Mouse (Mus musculus) hindbrain, postnatal 0 days (tissue): ENCODE data around the gene Fkbp14. TPM values are rescaled to one million over a fixed set of nuclear protein-coding genes. Genes with fewer than 3 reads are reported as not detected.

Experiments
- ATAC-seq: fragments of 200-750 bp; cut with Nextera tagmentation; 2 replicates; pipeline ENCODE4 v1.8.0; 2017; ENCODE audit warnings: mild to moderate bottlenecking, moderate TSS enrichment, moderate library complexity
- DNase-seq: peaks from one replicate; pipeline ENCODE4 v3.0.0-alpha.2; 2015; ENCODE audit warnings: low spot score
- H3K27ac ChIP-seq: fragments of 300-500 bp; sonication (generic); 2 replicates; pipeline ENCODE4 v1.5.1; 2014; ENCODE audit warnings: mild to moderate bottlenecking
- H3K27me3 ChIP-seq: fragments of 300-500 bp; sonication (generic); 2 replicates; pipeline ENCODE4 v1.6.1; 2014; ENCODE audit warnings: low read length, mixed read lengths; ENCODE audit not compliant: insufficient read depth
- H3K36me3 ChIP-seq: fragments of 300-500 bp; sonication (generic); 2 replicates; pipeline ENCODE4 v1.6.1; 2014; ENCODE audit warnings: low read length, mixed read lengths; ENCODE audit not compliant: insufficient read depth
- H3K4me1 ChIP-seq: fragments of 300-500 bp; sonication (generic); 2 replicates; pipeline ENCODE4 v1.6.1; 2014; ENCODE audit warnings: antibody characterized with exemption, low read length, mixed read lengths; ENCODE audit not compliant: insufficient read depth
- H3K4me2 ChIP-seq: fragments of 300-500 bp; sonication (generic); 2 replicates; pipeline ENCODE4 v1.6.1; 2014; ENCODE audit warnings: low read depth, mild to moderate bottlenecking, low read length, moderate library complexity, mixed read lengths
- H3K4me3 ChIP-seq: fragments of 300-500 bp; sonication (generic); 2 replicates; pipeline ENCODE4 v1.5.1; 2014; ENCODE audit warnings: low read length
- H3K9ac ChIP-seq: fragments of 300-500 bp; sonication (generic); replicated peaks from 2 replicates; pipeline ENCODE4 v1.6.1; 2014; ENCODE audit warnings: mild to moderate bottlenecking, low read length, moderate library complexity, mixed read lengths
- H3K9me3 ChIP-seq: fragments of 300-500 bp; sonication (generic); 2 replicates; pipeline ENCODE4 v1.6.1; 2016; ENCODE audit warnings: low read length, mixed read lengths
- CTCF ChIP-seq: IDR thresholded peaks from 2 replicates; pipeline ENCODE4 v1.5.1; 2016; ENCODE audit warnings: antibody characterized with exemption, control low read depth, low read depth
- WGBS: fragments of 180-500 bp; shearing (Covaris S2); extraction: QIAGEN DNeasy Blood & Tissue Kit; methylation state at CpG from one replicate; pipeline ENCODE4 v1.1.7; 2014; 5-methylcytosine and 5-hydroxymethylcytosine counted together
- polyA plus RNA-seq: library from polyadenylated mRNA; unstranded; fragments of >200 nt; fragmentation: Nextera tagmentation; extraction: Ambion mirVana; gene quantifications from 2 replicates; pipeline ENCODE4 v1.2.1, GENCODE M21; 2015
- total RNA-seq: library from RNA; depleted of rRNA; stranded (reverse); fragments of >200 nt; gene quantifications from 2 replicates; pipeline ENCODE4 v1.2.3, GENCODE M21; 2014

The Fkbp14 gene
- total and polyA plus RNA-seq, 2 experiments from 2014 or later: 5.7 to 6.9 TPM

DNA sequence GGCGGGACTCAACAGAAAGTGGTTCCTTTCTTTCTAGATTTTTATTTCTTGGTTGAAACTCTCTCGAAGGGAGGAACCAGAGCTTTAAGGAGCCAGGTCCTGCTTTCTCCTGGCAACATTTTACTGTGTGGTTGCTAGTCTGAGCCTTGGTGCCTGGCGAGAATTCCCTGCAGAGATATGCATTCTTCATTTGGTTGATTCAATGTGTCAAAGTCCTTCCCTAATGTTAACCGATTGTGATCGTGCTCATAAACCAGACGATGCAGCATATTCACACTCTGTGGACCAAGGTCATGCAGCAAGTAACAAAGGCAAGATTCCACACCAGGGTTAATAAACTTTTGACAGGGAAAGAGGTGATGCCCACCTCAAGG, 30.6 kb downstream of the Fkbp14 start:
- TF ChIP-seq CTCF: no peak
- Histone ChIP-seq H3K9me3 (no peaks in the 10 kb centered on the region), H3K27me3 (no peaks in the 10 kb centered on the region), H3K9ac (peak overlapping the region; percentile 86), H3K4me2 (peak overlapping the region; percentile 83), H3K4me3 (peak overlapping the region; percentile 75), H3K27ac (peak overlapping the region; percentile 94), H3K36me3 (no peaks in the 10 kb centered on the region), H3K4me1 (peaks cover 18% of the 10 kb centered on the region)
- under 1% methylated on average over 6 of the region's 6 CpGs for WGBS
- DNase-seq: no peak
- no peak; the same call in 1 of the 2 replicates for ATAC-seq

GRCm38 (mm10) chr6:54565665-54566545, 31.2 kb downstream of the Fkbp14 start, which contains the start of gene Scrn1:
Gene Scrn1, minus strand, starts transcription at chr6:54566489.
- H3K4me2 ChIP-seq: peak within 1 kb of the TSS; percentile 83
- peak; percentile 90 for ATAC-seq
- peak within 1 kb of the TSS; percentile 94 for H3K27ac ChIP-seq
- H3K36me3 ChIP-seq: no peaks in the 10 kb centered on the region
- peak; percentile 86 for DNase-seq
- H3K9me3 ChIP-seq: no peaks in the 10 kb centered on the region
- H3K27me3 ChIP-seq: no peaks in the 10 kb centered on the region
- peak within 1 kb of the TSS; percentile 75 for H3K4me3 ChIP-seq
- H3K9ac ChIP-seq: peak within 1 kb of the TSS; percentile 86
- TF ChIP-seq CTCF: peak; percentile 21; the same call in 1 of the 2 replicates
- H3K4me1 ChIP-seq: peaks cover 18% of the 10 kb centered on the region
- WGBS: under 1% methylated on average over 59 of the region's 60 CpGs

GRCm38 (mm10) chr6:54565012-54565411, 32.1 kb downstream of the Fkbp14 start:
- peak overlapping the region; percentile 83 for H3K4me2 ChIP-seq

GRCm38 (mm10) chr6:54564506-54564991, 32.6 kb downstream of the Fkbp14 start:
- Histone ChIP-seq H3K27me3 (no peaks in the 10 kb centered on the region), H3K4me3 (peak overlapping the region; percentile 75), H3K4me1 (peaks cover 18% of the 10 kb centered on the region), H3K27ac (peak overlapping the region; percentile 94), H3K36me3 (no peaks in the 10 kb centered on the region), H3K9ac (peak overlapping the region; percentile 50), H3K9me3 (no peaks in the 10 kb centered on the region), H3K4me2 (peak overlapping the region; percentile 83)
- TF ChIP-seq CTCF: no peak
- ATAC-seq (peak; percentile 43; the same call in 1 of the 2 replicates), DNase-seq (no peak)
- WGBS: 40% methylated on average over 9 of the region's 9 CpGs

More at GRCm38 (mm10) chr6:54565012-54565411, 32.1 kb downstream of the Fkbp14 start:
- no peak for TF ChIP-seq CTCF
- Histone ChIP-seq H3K4me3 (peak overlapping the region; percentile 75), H3K9me3 (no peaks in the 10 kb centered on the region), H3K27ac (peak overlapping the region; percentile 94; the same call in 1 of the 2 replicates), H3K4me1 (peaks cover 18% of the 10 kb centered on the region), H3K36me3 (no peaks in the 10 kb centered on the region), H3K27me3 (no peaks in the 10 kb centered on the region), H3K9ac (peak overlapping the region; percentile 86)
- 10% methylated on average over 3 of the region's 3 CpGs for WGBS
- DNase-seq: peak; percentile 78
- ATAC-seq: peak; percentile 56

- Histone ChIP-seq H3K27me3 (no peaks in the 10 kb centered on the region), H3K9me3 (no peaks in the 10 kb centered on the region), H3K4me3 (no peak overlapping the region), H3K4me2 (peak overlapping the region; percentile 83), H3K4me1 (peaks cover 18% of the 10 kb centered on the region), H3K27ac (no peak overlapping the region), H3K36me3 (no peaks in the 10 kb centered on the region), H3K9ac (0 out of 2 replicates have a peak overlapping the region, but pooled peaks have one; percentile 7)
- no peak for TF ChIP-seq CTCF
- 80% methylated on average over 4 of the region's 4 CpGs for WGBS
- DNase-seq (no peak), ATAC-seq (no peak)
Measured at GRCm38 (mm10) chr6:54563561-54563960, 33.5 kb downstream of the Fkbp14 start.

- Histone ChIP-seq H3K4me3 (no peak overlapping the region), H3K27ac (no peak overlapping the region), H3K36me3 (no peaks in the 10 kb centered on the region), H3K9ac (no peak overlapping the region), H3K4me2 (peak overlapping the region; percentile 27; the same call in 1 of the 2 replicates), H3K9me3 (no peaks in the 10 kb centered on the region), H3K27me3 (no peaks in the 10 kb centered on the region), H3K4me1 (peaks cover 18% of the 10 kb centered on the region)
- TF ChIP-seq CTCF: no peak
- ATAC-seq (no peak), DNase-seq (no peak)
- WGBS: 49% methylated on average over 17 of the region's 17 CpGs
Measured at GRCm38 (mm10) chr6:54562018-54562809, 34.9 kb downstream of the Fkbp14 start.
